Mouse (Mus musculus) embryonic fibroblast, embryonic 13.5 days (primary cell): ENCODE data around the gene Bcar3.

ENCODE experiments used
- CTCF ChIP-seq: IDR thresholded peaks from 2 replicates; pipeline ENCODE4 v1.5.1; 2011; ENCODE audit warnings: mild to moderate bottlenecking, control low read depth, low read length, moderate library complexity, borderline replicate concordance; ENCODE audit not compliant: insufficient read depth
- POLR2A ChIP-seq: IDR thresholded peaks from 2 replicates; pipeline ENCODE4 v1.6.1; 2011; ENCODE audit warnings: low read depth, mild to moderate bottlenecking, control low read depth, low read length, moderate library complexity

DNA sequence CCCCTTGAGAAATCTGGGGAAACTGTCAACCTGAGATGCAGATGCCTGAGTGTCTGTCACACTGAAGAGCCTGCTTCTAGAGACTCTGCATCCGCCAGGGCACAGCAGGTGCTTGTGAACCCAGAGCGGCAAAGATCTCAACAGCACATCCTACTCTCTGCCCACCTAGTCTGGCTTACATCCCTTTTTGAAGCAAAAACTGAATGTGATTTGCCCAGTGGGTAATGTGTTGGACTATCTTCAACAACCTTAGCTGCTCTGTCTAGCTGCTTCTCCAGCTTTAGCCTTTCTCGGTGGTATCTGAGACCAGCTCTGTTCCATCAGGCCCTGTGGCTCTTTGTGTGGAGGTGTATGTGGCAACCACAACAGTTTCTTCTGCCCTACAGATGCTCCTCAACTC is 184.8 kb downstream of the Bcar3 start:
- TF ChIP-seq CTCF (no peak), POLR2A (no peak)
